In the genomic region with DNA sequence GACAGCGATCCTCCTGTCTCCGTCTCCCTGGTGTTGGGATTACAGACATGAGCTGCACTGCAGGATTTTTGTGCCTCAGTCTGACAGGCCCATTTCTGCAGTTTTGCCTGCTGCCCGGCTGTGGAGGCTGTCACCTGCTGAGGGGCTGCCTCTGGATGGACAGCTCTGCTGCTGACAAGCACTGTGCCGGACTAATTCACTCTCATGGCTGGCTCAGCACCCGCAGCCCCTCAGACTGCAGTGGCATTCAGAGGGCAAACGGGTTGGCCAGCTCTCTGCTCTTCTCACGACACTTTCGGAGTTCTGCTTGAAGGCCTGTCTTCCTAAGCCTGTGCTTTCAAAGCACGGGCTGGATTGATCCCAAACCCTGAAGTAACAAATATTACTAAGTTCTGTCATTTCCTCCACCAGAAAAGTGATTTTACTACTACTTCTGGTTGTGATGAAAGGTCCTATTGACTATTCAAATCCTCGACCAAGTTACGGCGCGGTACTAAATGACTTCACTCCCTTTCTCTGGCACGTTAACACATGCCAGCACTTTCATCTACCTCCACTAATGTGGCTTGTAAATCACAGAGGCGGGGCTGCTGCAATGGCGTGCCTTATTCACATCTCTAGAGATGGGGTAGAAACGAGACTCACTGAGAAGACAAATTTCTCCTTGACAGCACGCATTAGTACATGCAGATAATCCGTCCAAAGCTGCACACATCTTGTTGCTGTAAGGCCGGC, we compare ENCODE assay signal across 18 mouse cellular contexts.
DNase-seq lines count a peak whose midpoint lies in the region; ATAC-seq and TF ChIP-seq lines count a peak whose summit lies in the region.
"Had no signal": no experiment of that assay in that cellular context is flagged by ENCODE, and none has a peak within 500 bp of the region (broad histone marks: within the 10 kb centered on the region; RNA-seq: fewer than 3 reads in every experiment).

No protein-coding gene starts in this region.

- WGBS in heart, embryonic 13.5 days: 52% methylated on average over 20 of the region's 20 CpGs
- 27% methylated on average over 20 of the region's 20 CpGs for WGBS in neural tube, embryonic 12.5 days
- 28% methylated on average over 20 of the region's 20 CpGs for WGBS in limb, embryonic 14.5 days

- 0 out of 2 replicates have a peak overlapping the region, but pooled peaks have one; percentile 13 for H3K27ac ChIP-seq in heart, embryonic 13.5 days (replicated peaks)
- no peak overlapping the region for H3K27ac ChIP-seq in neural tube, embryonic 12.5 days
- H3K27ac ChIP-seq in limb, embryonic 14.5 days (replicated peaks; ENCODE audit: low read depth, low read length): no peak overlapping the region
- H3K27ac ChIP-seq: liver, embryonic 14.5 days had no signal

- no peaks in the 10 kb centered on the region for H3K36me3 ChIP-seq in heart, embryonic 13.5 days
- no peaks in the 10 kb centered on the region for H3K36me3 ChIP-seq in neural tube, embryonic 12.5 days
- no peaks in the 10 kb centered on the region for H3K36me3 ChIP-seq in limb, embryonic 14.5 days (ENCODE audit: control insufficient read depth, insufficient read depth, low read length)

- H3K4me1 ChIP-seq in heart, embryonic 13.5 days: peaks cover 45% of the 10 kb centered on the region
- peaks cover 17% of the 10 kb centered on the region for H3K4me1 ChIP-seq in neural tube, embryonic 12.5 days
- H3K4me1 ChIP-seq in limb, embryonic 14.5 days (ENCODE audit: control insufficient read depth, insufficient read depth, low read length): peaks cover 22% of the 10 kb centered on the region

- no peak overlapping the region for H3K4me3 ChIP-seq in heart, embryonic 13.5 days
- H3K4me3 ChIP-seq in neural tube, embryonic 12.5 days: no peak overlapping the region
- H3K4me3 ChIP-seq in limb, embryonic 14.5 days (replicated peaks; ENCODE audit: low read length): no peak overlapping the region

- H3K9me3 ChIP-seq in heart, embryonic 13.5 days: no peaks in the 10 kb centered on the region
- H3K9me3 ChIP-seq in neural tube, embryonic 12.5 days: no peaks in the 10 kb centered on the region
- no peaks in the 10 kb centered on the region for H3K9me3 ChIP-seq in limb, embryonic 14.5 days (ENCODE audit: control insufficient read depth, low read length)

- DNase-seq in heart, adult 18-20 months: no peak
- no peak for DNase-seq in neural tube, embryonic 10.5 days (ENCODE audit: extremely low spot score, low spot score)
- DNase-seq in limb, embryonic 14.5 days (ENCODE audit: low spot score): peak; percentile 76
- no peak for DNase-seq in gastrocnemius, postnatal 4 days (ENCODE audit: low spot score in 2 of 2)
- no peak for DNase-seq in cerebellum, adult 18-20 months
- no peak for DNase-seq in cerebellum, postnatal 14 days
- DNase-seq: B cell, adult 2 months; cerebellum, postnatal 25 days; heart, postnatal 14 days; kidney, postnatal 10 days; lung, postnatal 10 days; retina, postnatal 1 day; thymus, postnatal 36 days had no signal

- ATAC-seq in heart, embryonic 13.5 days (ENCODE audit: extremely low read depth, insufficient number of reproducible peaks, low FRiP score, low TSS enrichment): no peak; the same call in 1 of the 2 replicates
- ATAC-seq in neural tube, embryonic 12.5 days (ENCODE audit: low FRiP score, low read depth): no peak
- no peak for ATAC-seq in limb, embryonic 14.5 days (ENCODE audit: low FRiP score, low read depth)
- ATAC-seq: intestine, embryonic 16.5 days; Patski had no signal

- H3K4me2 ChIP-seq in heart, embryonic 13.5 days: no peak overlapping the region
- H3K4me2 ChIP-seq in neural tube, embryonic 12.5 days (replicated peaks): 0 out of 2 replicates have a peak overlapping the region, but pooled peaks have one; percentile 12
- no peak overlapping the region for H3K4me2 ChIP-seq in limb, embryonic 14.5 days (replicated peaks; ENCODE audit: low read depth, low read length, severe bottlenecking)

- H3K9ac ChIP-seq in heart, embryonic 13.5 days: peak overlapping the region; percentile 2; the same call in 1 of the 2 replicates
- no peak overlapping the region for H3K9ac ChIP-seq in neural tube, embryonic 12.5 days
- no peak overlapping the region for H3K9ac ChIP-seq in limb, embryonic 14.5 days (ENCODE audit: low read depth, low read length, severe bottlenecking)
- H3K9ac ChIP-seq: liver, embryonic 14.5 days had no signal

- TF ChIP-seq POLR2A in limb, embryonic 14.5 days (IDR thresholded peaks at IDR 0.05; ENCODE audit: borderline replicate concordance, extremely low read depth, insufficient read depth, insufficient read length): no peak

- no peaks in the 10 kb centered on the region for H3K27me3 ChIP-seq in heart, embryonic 13.5 days (replicated peaks)
- no peaks in the 10 kb centered on the region for H3K27me3 ChIP-seq in neural tube, embryonic 12.5 days (replicated peaks)
- no peaks in the 10 kb centered on the region for H3K27me3 ChIP-seq in limb, embryonic 14.5 days (ENCODE audit: control insufficient read depth, insufficient read depth, low read length)
- H3K27me3 ChIP-seq: Patski had no signal
